Mouse (Mus musculus): ENCODE measurements around the gene Igsf3. TPM values are rescaled to one million over a fixed set of nuclear protein-coding genes. Genes with fewer than 3 reads are reported as not detected.

Gene Igsf3
- total RNA-seq, 2 experiments from 2014 or later: 2.9 to 3.7 TPM

- no peak for DNase-seq (ENCODE audit: low spot score)
Measured at GRCm38 (mm10) chr3:101369301-101369881, 7.5 kb upstream of the Igsf3 start.

- peak; percentile 57 for DNase-seq (ENCODE audit: low spot score)
Measured at GRCm38 (mm10) chr3:101372345-101372980, 4.4 kb upstream of the Igsf3 start.

GRCm38 (mm10) chr3:101377256-101378024 lies 557 bp downstream of the Igsf3 start:
- DNase-seq (ENCODE audit: low spot score): no peak

- DNase-seq (ENCODE audit: low spot score): no peak
Measured at GRCm38 (mm10) chr3:101378102-101378501, 1.2 kb downstream of the Igsf3 start.

- DNase-seq (ENCODE audit: low spot score): peak; percentile 42
Measured at GRCm38 (mm10) chr3:101379789-101380188, 2.9 kb downstream of the Igsf3 start.

- no peak for DNase-seq (ENCODE audit: low spot score)
Measured at GRCm38 (mm10) chr3:101381691-101382090, 4.8 kb downstream of the Igsf3 start.

- DNase-seq (ENCODE audit: low spot score): no peak
Measured at GRCm38 (mm10) chr3:101382751-101383150, 5.9 kb downstream of the Igsf3 start.

GRCm38 (mm10) chr3:101386430-101387016 lies 9.6 kb downstream of the Igsf3 start:
- no peak for DNase-seq (ENCODE audit: low spot score)

GRCm38 (mm10) chr3:101387849-101388248 lies 11.0 kb downstream of the Igsf3 start:
- no peak for DNase-seq (ENCODE audit: low spot score)

GRCm38 (mm10) chr3:101389566-101389965 lies 12.7 kb downstream of the Igsf3 start:
- no peak for DNase-seq (ENCODE audit: low spot score)

- DNase-seq (ENCODE audit: low spot score): no peak
Measured at GRCm38 (mm10) chr3:101390472-101390871, 13.6 kb downstream of the Igsf3 start.

- no peak for DNase-seq (ENCODE audit: low spot score)
Measured at GRCm38 (mm10) chr3:101391991-101392390, 15.1 kb downstream of the Igsf3 start.

GRCm38 (mm10) chr3:101393103-101393644 lies 16.3 kb downstream of the Igsf3 start:
- peak; percentile 56 for DNase-seq (ENCODE audit: low spot score)

GRCm38 (mm10) chr3:101393659-101394539 lies 17.0 kb downstream of the Igsf3 start:
- DNase-seq (ENCODE audit: low spot score): peak; percentile 72

- no peak for DNase-seq (ENCODE audit: low spot score)
Measured at GRCm38 (mm10) chr3:101395341-101395740, 18.5 kb downstream of the Igsf3 start.

GRCm38 (mm10) chr3:101396061-101396460 lies 19.2 kb downstream of the Igsf3 start:
- no peak for DNase-seq (ENCODE audit: low spot score)

- DNase-seq (ENCODE audit: low spot score): no peak
Measured at GRCm38 (mm10) chr3:101396726-101397263, 19.9 kb downstream of the Igsf3 start.

- DNase-seq (ENCODE audit: low spot score): no peak
Measured at GRCm38 (mm10) chr3:101397422-101397821, 20.5 kb downstream of the Igsf3 start.

- DNase-seq (ENCODE audit: low spot score): peak; percentile 61
Measured at GRCm38 (mm10) chr3:101398071-101398786, 21.3 kb downstream of the Igsf3 start.

GRCm38 (mm10) chr3:101398877-101399276 lies 22.0 kb downstream of the Igsf3 start:
- DNase-seq (ENCODE audit: low spot score): no peak
